Mouse (Mus musculus) cerebellum, adult (tissue): Measurements from ENCODE around the gene Ncam2.

Experiments
- ATAC-seq: cut with Nextera tagmentation; 2 replicates; pipeline ENCODE4 v1.9.2; 2017; ENCODE audit warnings: mild to moderate bottlenecking, moderate library complexity, mixed read lengths; ENCODE audit not compliant: insufficient number of reproducible peaks, low FRiP score, low TSS enrichment

Ncam2 gene

GRCm38 (mm10) chr16:81200201-81201071 is at the start of gene Ncam2:
Gene Ncam2, plus strand, starts transcription at chr16:81200697.
- ATAC-seq, result peak; percentile 71

GRCm38 (mm10) chr16:81170828-81171227 is 29.7 kb upstream of the Ncam2 start:
- no peak for ATAC-seq

GRCm38 (mm10) chr16:81175302-81175943 is 25.1 kb upstream of the Ncam2 start:
- peak; percentile 84 for ATAC-seq

GRCm38 (mm10) chr16:81179801-81180200 is 20.7 kb upstream of the Ncam2 start:
- no peak for ATAC-seq

- ATAC-seq, result peak; percentile 93
Measured at GRCm38 (mm10) chr16:81187579-81188179, 12.8 kb upstream of the Ncam2 start.

- ATAC-seq, result no peak
Measured at GRCm38 (mm10) chr16:81191621-81192020, 8.9 kb upstream of the Ncam2 start.

- no peak for ATAC-seq
Measured at GRCm38 (mm10) chr16:81192607-81193006, 7.9 kb upstream of the Ncam2 start.

- no peak for ATAC-seq
Measured at GRCm38 (mm10) chr16:81199467-81199866, 1.0 kb upstream of the Ncam2 start.

GRCm38 (mm10) chr16:81201471-81201870 is 974 bp downstream of the Ncam2 start:
- no peak for ATAC-seq

GRCm38 (mm10) chr16:81201992-81202391 is 1.5 kb downstream of the Ncam2 start:
- 0 out of 2 replicates have a peak, but pooled peaks have one; percentile 28 for ATAC-seq

GRCm38 (mm10) chr16:81202721-81203161 is 2.2 kb downstream of the Ncam2 start:
- no peak for ATAC-seq

GRCm38 (mm10) chr16:81204405-81205034 is 4.0 kb downstream of the Ncam2 start:
- peak; percentile 32 for ATAC-seq

GRCm38 (mm10) chr16:81221176-81221575 is 20.7 kb downstream of the Ncam2 start:
- no peak for ATAC-seq

GRCm38 (mm10) chr16:81223841-81224240 is 23.3 kb downstream of the Ncam2 start:
- ATAC-seq, result no peak

- no peak for ATAC-seq
Measured at GRCm38 (mm10) chr16:81224253-81224652, 23.8 kb downstream of the Ncam2 start.

GRCm38 (mm10) chr16:81254875-81255274 is 54.4 kb downstream of the Ncam2 start:
- no peak for ATAC-seq

GRCm38 (mm10) chr16:81260429-81260828 is 59.9 kb downstream of the Ncam2 start:
- ATAC-seq, result no peak

- ATAC-seq, result no peak
Measured at GRCm38 (mm10) chr16:81273597-81274360, 73.3 kb downstream of the Ncam2 start.

GRCm38 (mm10) chr16:81284241-81284640 is 83.7 kb downstream of the Ncam2 start:
- no peak; the same call in 1 of the 2 replicates for ATAC-seq
